Mouse (Mus musculus) thymus, adult 2 months (tissue): Measurements from ENCODE around the gene Serpinb3a. TPM values are rescaled to one million over a fixed set of nuclear protein-coding genes. Genes with fewer than 3 reads are reported as not detected.
"Not testable (repeated sequence)": the region's sequence is repeated elsewhere in the genome, so short reads cannot be mapped to it uniquely, and the experiment has no call there.

Experiments
- DNase-seq: peaks from one replicate; pipeline ENCODE4 v3.0.0; 2021
- H3K27ac ChIP-seq: fragments of 200-500 bp; 2 replicates; pipeline ENCODE4 v1.5.1; 2012; ENCODE audit warnings: low read length, control low read depth; ENCODE audit not compliant: control insufficient read depth, insufficient read depth
- H3K27me3 ChIP-seq: fragments of 200-500 bp; 2 replicates; pipeline ENCODE4 v1.6.1; 2012; ENCODE audit warnings: mild to moderate bottlenecking, low read length, moderate library complexity, mixed read lengths; ENCODE audit not compliant: control insufficient read depth, insufficient read depth
- H3K36me3 ChIP-seq: fragments of 200-500 bp; 2 replicates; pipeline ENCODE4 v1.6.1; 2012; ENCODE audit warnings: mild to moderate bottlenecking, low read length, moderate library complexity; ENCODE audit not compliant: control insufficient read depth, insufficient read depth
- H3K4me1 ChIP-seq: fragments of 200-500 bp; replicated peaks from 2 replicates; pipeline ENCODE4 v1.6.1; 2012; ENCODE audit warnings: low read length; ENCODE audit not compliant: control insufficient read depth, insufficient read depth
- H3K4me3 ChIP-seq: fragments of 200-500 bp; 2 replicates; pipeline ENCODE4 v1.5.1; 2012; ENCODE audit warnings: mild to moderate bottlenecking, low read length, control low read depth, moderate library complexity; ENCODE audit not compliant: control insufficient read depth, insufficient read depth
- CTCF ChIP-seq: fragments of 200-500 bp; IDR thresholded peaks from 2 replicates; pipeline ENCODE4 v1.5.1; 2012; ENCODE audit warnings: mild to moderate bottlenecking, control low read depth, low read length, moderate library complexity, borderline replicate concordance; ENCODE audit not compliant: control insufficient read depth, poor library complexity, insufficient read depth; ENCODE audit errors: extremely low read depth
- POLR2A ChIP-seq: fragments of 200-500 bp; IDR thresholded peaks from 2 replicates; pipeline ENCODE4 v1.6.1; 2012; ENCODE audit warnings: mild to moderate bottlenecking, low read length, control low read depth, moderate library complexity; ENCODE audit not compliant: control insufficient read depth, poor library complexity, insufficient read depth; ENCODE audit errors: extremely low read depth
- WGBS: fragments of 180-500 bp; shearing (Covaris S2); methylation state at CpG from one replicate; pipeline ENCODE4 v1.1.7; 2018; 5-methylcytosine and 5-hydroxymethylcytosine counted together
- polyA plus RNA-seq: library from polyadenylated mRNA; depleted of rRNA; stranded (reverse); fragments of >200 nt; gene quantifications from 2 replicates; pipeline ENCODE4 v1.2.3, GENCODE M21; 2012; rRNA removed

Serpinb3a gene
- 0.62 and 0.97 TPM in 2 replicates for polyA plus RNA-seq

DNA sequence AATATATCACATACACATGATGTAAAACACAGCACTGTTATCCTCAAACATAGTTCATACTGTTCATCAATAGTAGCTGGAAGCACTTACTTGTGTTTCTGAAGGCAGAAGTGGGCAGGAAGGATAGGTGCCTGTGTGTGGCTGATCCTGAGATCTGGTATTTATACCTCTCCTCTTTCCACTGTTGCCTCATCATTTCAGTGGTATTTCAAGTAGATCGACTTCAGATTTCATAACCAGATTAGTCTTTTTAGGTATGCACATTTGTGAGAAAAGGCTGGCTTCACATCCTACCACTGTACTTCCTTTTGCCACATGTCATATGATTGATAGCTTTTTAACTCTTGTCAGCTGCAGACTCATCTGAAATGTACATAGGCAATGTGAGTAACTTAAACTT is at the start of gene Serpinb3a:
Serpinb3a (minus strand) TSS at position 101 of the 400 bp plus-strand sequence.
- H3K27ac ChIP-seq = no peak within 1 kb of the TSS
- TF ChIP-seq POLR2A (no peak), CTCF (no peak)
- no peaks in the 10 kb centered on the region for H3K36me3 ChIP-seq
- H3K27me3 ChIP-seq = no peaks in the 10 kb centered on the region
- no peak within 1 kb of the TSS for H3K4me3 ChIP-seq
- no peak for DNase-seq
- H3K4me1 ChIP-seq = no peaks in the 10 kb centered on the region
- WGBS = 40% methylated on average over 1 of the region's 1 CpGs

- no peaks in the 10 kb centered on the region for H3K36me3 ChIP-seq
- no peak for DNase-seq
- WGBS = 94% methylated on average over 2 of the region's 2 CpGs
- H3K4me3 ChIP-seq = no peak overlapping the region
- H3K27ac ChIP-seq = no peak overlapping the region
- no peaks in the 10 kb centered on the region for H3K27me3 ChIP-seq
- H3K4me1 ChIP-seq = no peaks in the 10 kb centered on the region
- no peak for TF ChIP-seq POLR2A
- no peak for TF ChIP-seq CTCF
Observed at GRCm38 (mm10) chr1:107098417-107098816, 46.3 kb upstream of the Serpinb3a start.

GRCm38 (mm10) chr1:107083406-107083805 is 31.3 kb upstream of the Serpinb3a start, which contains the start of gene Serpinb3d:
Serpinb3d (minus strand) TSS chr1:107083506.
- DNase-seq = no peak
- H3K4me3 ChIP-seq = no peak within 1 kb of the TSS
- no peaks in the 10 kb centered on the region for H3K36me3 ChIP-seq
- H3K27me3 ChIP-seq = no peaks in the 10 kb centered on the region
- H3K4me1 ChIP-seq = no peaks in the 10 kb centered on the region
- no peak for TF ChIP-seq POLR2A
- TF ChIP-seq CTCF = no peak
- no peak within 1 kb of the TSS for H3K27ac ChIP-seq

GRCm38 (mm10) chr1:107034236-107034635 is 17.9 kb downstream of the Serpinb3a start:
- not testable (repeated sequence) for DNase-seq, H3K4me1 ChIP-seq, H3K27me3 ChIP-seq, H3K4me3 ChIP-seq, H3K36me3 ChIP-seq, H3K27ac ChIP-seq
- 84% methylated on average over 3 of the region's 3 CpGs for WGBS

GRCm38 (mm10) chr1:107025886-107026285 is 26.2 kb downstream of the Serpinb3a start:
- WGBS = 32% methylated on average over 1 of the region's 1 CpGs
- TF ChIP-seq CTCF = no peak
- TF ChIP-seq POLR2A = no peak
- Histone ChIP-seq H3K4me1 (no peaks in the 10 kb centered on the region), H3K4me3 (no peak overlapping the region), H3K36me3 (no peaks in the 10 kb centered on the region), H3K27ac (no peak overlapping the region), H3K27me3 (no peaks in the 10 kb centered on the region)
- no peak for DNase-seq

DNA sequence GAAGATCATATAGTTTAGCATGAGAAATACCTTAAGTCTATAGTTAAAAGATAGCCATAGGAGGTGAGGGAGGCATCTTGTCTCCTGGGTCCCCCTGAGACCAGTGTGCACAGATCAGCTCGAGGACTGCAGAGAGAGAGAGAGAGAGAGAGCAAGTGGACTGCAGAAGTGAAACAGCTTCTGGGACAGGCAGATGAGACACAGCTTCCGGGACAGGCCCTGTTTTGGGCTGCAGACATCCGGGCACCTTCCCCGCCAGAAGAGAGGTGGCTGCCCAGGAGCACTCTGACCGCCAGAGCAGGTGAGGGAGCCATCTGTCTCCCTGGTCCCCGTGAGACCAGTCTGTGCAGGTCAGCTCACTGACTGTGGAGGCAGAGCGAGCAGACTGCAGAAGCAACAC is 36.9 kb downstream of the Serpinb3a start:
- Histone ChIP-seq H3K27ac (no peak overlapping the region), H3K27me3 (no peaks in the 10 kb centered on the region), H3K4me3 (no peak overlapping the region), H3K4me1 (no peaks in the 10 kb centered on the region), H3K36me3 (no peaks in the 10 kb centered on the region)
- DNase-seq = no peak
- WGBS = 81% methylated on average over 7 of the region's 7 CpGs
- no peak for TF ChIP-seq POLR2A
- TF ChIP-seq CTCF = no peak

DNA sequence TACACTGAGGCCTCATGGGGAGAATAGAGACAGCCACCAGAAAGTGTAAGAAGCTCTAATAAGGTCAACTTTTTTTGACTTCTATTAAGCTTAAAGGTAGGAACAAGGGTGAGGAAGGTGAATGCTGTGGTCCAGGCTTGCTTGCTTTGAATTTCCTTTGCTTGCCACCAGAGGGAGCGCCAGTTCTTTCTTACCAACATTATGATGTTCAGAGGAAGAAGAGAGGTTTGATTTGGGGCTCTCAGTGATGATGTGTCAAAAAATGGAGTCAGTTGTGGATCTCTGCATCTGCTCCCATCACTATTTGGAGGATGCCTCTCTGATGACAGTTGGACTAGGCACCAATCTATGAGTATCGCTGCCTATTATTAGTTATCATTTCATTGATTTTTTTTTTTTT is 37.6 kb downstream of the Serpinb3a start:
- peak; percentile 7 for DNase-seq
- H3K36me3 ChIP-seq = no peaks in the 10 kb centered on the region
- H3K27ac ChIP-seq = no peak overlapping the region
- WGBS = 36% methylated on average over 2 of the region's 2 CpGs
- H3K27me3 ChIP-seq = no peaks in the 10 kb centered on the region
- H3K4me1 ChIP-seq = no peaks in the 10 kb centered on the region
- TF ChIP-seq POLR2A (no peak), CTCF (no peak)
- no peak overlapping the region for H3K4me3 ChIP-seq
